Mouse (Mus musculus) cortical plate, adult 2 months (tissue): ENCODE results near the gene Eef1akmt3. TPM values are rescaled to one million over a fixed set of nuclear protein-coding genes. Genes with fewer than 3 reads are reported as not detected.

Experiments used
- H3K27ac ChIP-seq: fragments of 200-500 bp; 2 replicates; pipeline ENCODE4 v1.5.1; 2012; ENCODE audit warnings: low read length, control low read depth, inconsistent platforms; ENCODE audit not compliant: insufficient read depth
- H3K4me1 ChIP-seq: fragments of 200-500 bp; 2 replicates; pipeline ENCODE4 v1.6.1; 2011; ENCODE audit warnings: low read length; ENCODE audit not compliant: control insufficient read depth, insufficient read depth
- H3K4me3 ChIP-seq: fragments of 200-500 bp; 2 replicates; pipeline ENCODE4 v1.5.1; 2011; ENCODE audit warnings: mild to moderate bottlenecking, low read length, control low read depth; ENCODE audit not compliant: insufficient read depth
- CTCF ChIP-seq: fragments of 200-500 bp; IDR thresholded peaks from 2 replicates; pipeline ENCODE4 v1.5.1; 2011; ENCODE audit warnings: mild to moderate bottlenecking, control low read depth, low read length; ENCODE audit not compliant: insufficient read depth; ENCODE audit errors: extremely low read depth
- POLR2A ChIP-seq: fragments of 200-500 bp; IDR thresholded peaks from 2 replicates; pipeline ENCODE4 v1.6.1; 2011; ENCODE audit warnings: mild to moderate bottlenecking, low read length, control low read depth; ENCODE audit not compliant: insufficient read depth; ENCODE audit errors: extremely low read depth
- polyA plus RNA-seq: library from polyadenylated mRNA; depleted of rRNA; stranded (reverse); fragments of >200 nt; gene quantifications from 2 replicates; pipeline ENCODE4 v1.2.3, GENCODE M21; 2012; rRNA removed

Eef1akmt3 gene
- polyA plus RNA-seq = 0.19 and 0.21 TPM in 2 replicates

- Histone ChIP-seq H3K4me1 (peaks cover 1% of the 10 kb centered on the region; the same call in 1 of the 2 replicates), H3K27ac (no peak within 1 kb of the TSS), H3K4me3 (peak within 1 kb of the TSS; percentile 62)
- no peak for TF ChIP-seq CTCF
- no peak for TF ChIP-seq POLR2A
Observed at GRCm38 (mm10) chr10:127041274-127041766, at the start of gene Eef1akmt3, which contains the start of gene Mettl1. Gene Eef1akmt3 (minus strand): TSS chr10:127041513. Gene Mettl1 (plus strand): TSS chr10:127041414.

- Histone ChIP-seq H3K4me1 (peaks cover 13% of the 10 kb centered on the region), H3K4me3 (peak overlapping the region; percentile 1; the same call in 1 of the 2 replicates), H3K27ac (peak overlapping the region; percentile 82)
- no peak for TF ChIP-seq CTCF
- no peak for TF ChIP-seq POLR2A
Observed at GRCm38 (mm10) chr10:127090560-127091411, 49.5 kb upstream of the Eef1akmt3 start.

GRCm38 (mm10) chr10:127085633-127086032 lies 44.3 kb upstream of the Eef1akmt3 start:
- Histone ChIP-seq H3K4me1 (peaks cover 16% of the 10 kb centered on the region), H3K27ac (no peak overlapping the region), H3K4me3 (no peak overlapping the region)
- TF ChIP-seq CTCF = no peak
- no peak for TF ChIP-seq POLR2A

- TF ChIP-seq CTCF = no peak
- Histone ChIP-seq H3K4me3 (no peak overlapping the region), H3K4me1 (peaks cover 11% of the 10 kb centered on the region), H3K27ac (no peak overlapping the region)
Observed at GRCm38 (mm10) chr10:127085052-127085451, 43.7 kb upstream of the Eef1akmt3 start.

- TF ChIP-seq POLR2A (no peak), CTCF (no peak)
- peaks cover 11% of the 10 kb centered on the region for H3K4me1 ChIP-seq
Observed at GRCm38 (mm10) chr10:127083915-127084306, 42.6 kb upstream of the Eef1akmt3 start.

GRCm38 (mm10) chr10:127083292-127083914 lies 42.1 kb upstream of the Eef1akmt3 start:
- Histone ChIP-seq H3K27ac (no peak overlapping the region), H3K4me1 (peaks cover 11% of the 10 kb centered on the region), H3K4me3 (peak overlapping the region; percentile 48; the same call in 1 of the 2 replicates)
- TF ChIP-seq CTCF (no peak), POLR2A (no peak)

More at GRCm38 (mm10) chr10:127083915-127084306, 42.6 kb upstream of the Eef1akmt3 start:
- no peak overlapping the region for H3K27ac ChIP-seq
- H3K4me3 ChIP-seq = no peak overlapping the region

- TF ChIP-seq CTCF = no peak
- TF ChIP-seq POLR2A = no peak
- Histone ChIP-seq H3K4me1 (peaks cover 11% of the 10 kb centered on the region), H3K4me3 (peak overlapping the region; percentile 48), H3K27ac (peak overlapping the region; percentile 96)
Observed at GRCm38 (mm10) chr10:127081996-127082620, 40.8 kb upstream of the Eef1akmt3 start.

- H3K4me1 ChIP-seq = peaks cover 14% of the 10 kb centered on the region
- H3K27ac ChIP-seq = peak overlapping the region; percentile 96
- H3K4me3 ChIP-seq = peak overlapping the region; percentile 48
- TF ChIP-seq POLR2A = peak; percentile 73
- no peak for TF ChIP-seq CTCF
Observed at GRCm38 (mm10) chr10:127080901-127081780, 39.8 kb upstream of the Eef1akmt3 start.
